ENCODE assay signal across 8 mouse cellular contexts in genomic region chr16:91043461-91044248, GRCm38 (mm10). TPM values are rescaled to one million over a fixed set of nuclear protein-coding genes. Genes with fewer than 3 reads are reported as not detected.
DNase-seq lines count a peak whose midpoint lies in the region; ATAC-seq and TF ChIP-seq lines count a peak whose summit lies in the region.

No protein-coding gene starts in this region.

- peak overlapping the region; percentile 78 for H3K4me3 ChIP-seq in liver, adult 2 months (ENCODE audit: insufficient read depth, low read depth, low read length)

- TF ChIP-seq CTCF in liver, adult 2 months (IDR thresholded peaks at IDR 0.05; ENCODE audit: low read depth, low read length), result no peak

- H3K36me3 ChIP-seq in liver, adult 2 months (ENCODE audit: control insufficient read depth, insufficient read depth, low read length), result no peaks in the 10 kb centered on the region; the same call in 1 of the 2 replicates

- no peaks in the 10 kb centered on the region for H3K27me3 ChIP-seq in liver, adult 2 months (ENCODE audit: control insufficient read depth, insufficient read depth, low read length)

- peaks cover 5% of the 10 kb centered on the region; the same call in 1 of the 2 replicates for H3K4me1 ChIP-seq in liver, adult 2 months (ENCODE audit: control insufficient read depth, insufficient read depth, low read length)

- under 1% methylated on average over 62 of the region's 63 CpGs for WGBS in liver, adult 2 months

- 0 out of 2 replicates have a peak, but pooled peaks have one; percentile 7 for ATAC-seq in monocyte, adult 5-6 weeks (replicated peaks; ENCODE audit: insufficient number of reproducible peaks, low FRiP score, low TSS enrichment, poor library complexity, severe bottlenecking)

- TF ChIP-seq POLR2A in liver, adult 2 months (IDR thresholded peaks at IDR 0.05; ENCODE audit: extremely low read depth, insufficient read depth, low read length), result no peak

- H3K27ac ChIP-seq in liver, adult 2 months (replicated peaks; ENCODE audit: insufficient read depth, low read depth, low read length), result peak overlapping the region; percentile 63

- peak; percentile 72 for DNase-seq in 3134 (ENCODE audit: extremely low read depth, insufficient read length, low spot score)
- peak; percentile 40 for DNase-seq in adrenal gland, adult 8-10 months
- DNase-seq in embryo, embryonic 9.5 days (ENCODE audit: extremely low spot score), result peak; percentile 63
- peak; percentile 47 to 48 for DNase-seq in heart, adult 18-20 months
- peak; percentile 57 for DNase-seq in kidney, adult 9 months
- peak; percentile 63 for DNase-seq in liver, adult 2 months (ENCODE audit: extremely low read depth, low read depth, low spot score)
- peak; percentile 52 to 54 for DNase-seq in spleen, postnatal 36 days (ENCODE audit: low spot score in 2 of 2)

- peaks cover 9% of the 10 kb centered on the region; the same call in 1 of the 2 replicates for H3K79me2 ChIP-seq in liver, adult 2 months (ENCODE audit: control insufficient read depth, insufficient read depth, low read length)

- H3K9ac ChIP-seq in liver, adult 2 months (ENCODE audit: low read depth, low read length), result peak overlapping the region; percentile 91

RNA-seq across cellular contexts. Expression of gene Paxbp1, which starts 0.7 kb away (rescaled TPM):
- total RNA-seq in adrenal gland, adult 8-10 months (2022), result 10 to 100 TPM; 45.8 to 77.8 (median 53.7) TPM
- 10 to 100 TPM; 11.3 to 12.4 TPM for total RNA-seq in heart, adult 18-20 months (2021)
- total RNA-seq in liver, adult 2 months (2014; rRNA removed), result 24.1 and 26.1 TPM in 2 replicates
- polyA plus RNA-seq in liver, adult 2 months (2012; rRNA removed), result 4.8 and 8.1 TPM in 2 replicates
- 135 to 183 TPM (median 160 TPM) in 3 replicates for total RNA-seq in monocyte, adult 5-6 weeks (2017)

RNA-seq across cellular contexts. Expression of gene Synj1, which starts 32.5 kb away (rescaled TPM):
- total RNA-seq in adrenal gland, adult 8-10 months (2022), result 10 to 100 TPM; 53.0 to 72.0 (median 57.9) TPM
- 10 to 100 TPM; 28.4 to 33.6 TPM for total RNA-seq in heart, adult 18-20 months (2021)
- total RNA-seq in liver, adult 2 months (2014; rRNA removed), result 7.5 and 8.1 TPM in 2 replicates
- 6.2 and 6.6 TPM in 2 replicates for polyA plus RNA-seq in liver, adult 2 months (2012; rRNA removed)
- total RNA-seq in monocyte, adult 5-6 weeks (2017), result 46.1 to 103 TPM (median 74.0 TPM) in 3 replicates

RNA-seq across cellular contexts. Expression of gene 4932438H23Rik, which starts 51.3 kb away (rescaled TPM):
- total RNA-seq in adrenal gland, adult 8-10 months (2022), result under 1 TPM in 2 of 4 experiments, not detected in 2; 0.17 to 0.32 TPM
- under 1 TPM; 0.13 to 0.17 TPM for total RNA-seq in heart, adult 18-20 months (2021)
- total RNA-seq in liver, adult 2 months (2014; rRNA removed), result not detected in 2 replicates
- not detected in 2 replicates for polyA plus RNA-seq in liver, adult 2 months (2012; rRNA removed)
- 2.3 TPM in 1 of 3 replicates, not detected in the others for total RNA-seq in monocyte, adult 5-6 weeks (2017)

Comparison
In these comparisons a context has a peak if more than half of its experiments do, and no peak if none do; other contexts are left out.
1. Peak in every context shown above with its lines: DNase-seq, ATAC-seq, H3K4me3 ChIP-seq and H3K27ac ChIP-seq.